Mouse (Mus musculus) left cerebral cortex, postnatal 14 days (tissue): Measurements from ENCODE around the gene Cdkn2d. TPM values are rescaled to one million over a fixed set of nuclear protein-coding genes. Genes with fewer than 3 reads are reported as not detected.

Source experiments
- DNase-seq, 2 experiments: peaks; one replicate each; pipeline ENCODE4 v3.0.0; 2021 to 2022; ENCODE audit warnings: low spot score in 2 of 2, mixed read lengths in 1 of 2
- intact Hi-C: fragments of 180-260 bp; cut with DNase I; formaldehyde crosslinking; loops from one replicate; pipeline ENCODE4 v1.15.1; 2025
- total RNA-seq, 2 experiments: library from RNA; stranded (reverse); gene quantifications; 2 replicates each; pipeline ENCODE4 v1.2.3; 2021

Cdkn2d gene
- total RNA-seq, 2 experiments from 2014 or later, result 57.5 to 62.9 TPM

DNA sequence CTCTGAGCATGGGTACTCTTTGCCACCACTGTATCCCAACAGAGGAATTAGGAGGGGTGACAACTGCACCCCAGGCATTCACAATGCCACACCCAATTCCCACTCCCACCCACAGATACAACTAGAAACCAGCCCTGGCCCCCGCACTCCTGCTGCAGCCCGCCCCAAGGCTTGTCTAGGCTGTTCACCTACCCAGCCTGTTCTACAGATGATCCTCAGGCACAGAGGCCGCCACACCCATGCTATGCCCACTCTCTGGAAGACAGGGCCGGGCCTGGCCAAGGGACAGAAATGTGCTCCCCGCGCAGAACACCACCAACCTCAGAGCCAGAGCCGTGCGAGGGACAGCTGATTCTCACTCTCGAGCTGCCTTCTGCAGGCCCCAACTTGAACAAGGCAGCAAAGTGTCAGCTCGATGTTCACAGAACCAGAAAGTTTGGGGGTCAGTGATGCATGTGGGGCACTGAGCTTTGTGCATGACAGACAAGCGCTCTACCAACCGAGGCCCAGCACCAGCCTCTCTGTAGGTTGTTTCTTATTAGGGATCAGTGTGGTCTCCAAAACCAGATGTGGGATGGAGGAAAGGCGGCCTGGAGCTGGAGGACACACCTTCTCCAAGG, 40.0 kb downstream of the Cdkn2d start:
- intact Hi-C loops, result no loop called here
- DNase-seq, result no peak

DNA sequence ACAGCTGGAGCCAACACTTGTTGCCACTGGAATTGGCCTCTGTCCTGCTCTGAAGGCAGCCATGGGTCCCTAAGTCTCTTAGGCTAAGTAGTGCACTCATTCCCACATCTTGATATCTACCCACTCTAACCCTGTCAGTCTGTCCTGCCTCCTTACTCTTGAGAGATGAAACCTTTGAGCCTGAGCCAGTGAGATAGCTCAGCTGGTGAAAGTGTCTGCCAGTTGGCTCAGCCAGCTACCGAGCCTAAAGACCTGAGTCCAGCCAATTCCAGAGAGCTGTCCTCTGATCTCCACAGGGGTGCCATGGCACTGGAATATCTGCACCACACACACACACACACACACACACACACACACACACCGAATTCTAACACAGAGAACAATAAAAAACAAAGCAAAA, 40.7 kb downstream of the Cdkn2d start:
- DNase-seq, result no peak
- intact Hi-C loops, result no loop called here

DNA sequence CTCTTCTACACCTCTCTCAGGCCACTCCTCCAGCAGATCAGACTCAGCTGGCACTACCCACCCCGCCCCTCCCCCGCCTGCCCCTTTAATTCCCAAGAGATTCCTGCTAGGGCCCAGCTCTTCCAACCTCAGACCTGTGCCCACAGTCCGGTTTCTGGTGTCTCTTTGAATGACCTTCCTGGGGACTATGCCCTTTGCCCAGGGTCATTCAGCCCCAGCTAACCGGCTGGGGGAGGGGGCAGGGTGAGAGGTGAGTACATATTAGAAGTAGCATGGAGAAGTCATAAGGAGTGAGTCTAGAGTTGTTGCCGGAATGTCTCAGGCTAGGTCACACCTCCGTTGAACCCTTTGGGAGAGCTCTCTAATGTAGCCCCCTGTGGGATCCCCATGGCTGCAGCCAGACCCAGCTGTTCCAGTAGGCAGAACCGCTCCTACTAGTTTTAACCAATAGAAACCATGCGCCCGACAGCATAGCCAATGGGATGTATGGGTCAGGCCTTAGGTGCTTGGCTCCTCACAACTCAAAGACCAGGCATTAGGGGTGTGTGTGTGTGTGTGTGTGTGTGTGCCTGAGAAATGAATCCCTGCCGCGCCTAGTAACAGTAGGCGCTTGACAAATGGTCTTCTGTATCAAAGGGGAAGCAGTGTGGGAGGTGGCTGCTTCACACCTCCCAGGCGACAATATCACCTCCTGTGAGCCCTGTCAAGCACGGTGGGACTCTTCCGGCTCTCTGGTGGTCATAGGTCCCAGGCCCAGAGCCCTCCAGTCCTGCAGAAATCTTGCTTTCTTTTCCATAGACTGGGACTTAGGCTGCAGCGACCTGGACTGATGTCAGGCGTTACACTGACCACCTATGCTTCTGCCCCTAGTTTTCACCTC, 41.3 kb downstream of the Cdkn2d start:
- DNase-seq, result no peak
- intact Hi-C loops, result no loop called here

DNA sequence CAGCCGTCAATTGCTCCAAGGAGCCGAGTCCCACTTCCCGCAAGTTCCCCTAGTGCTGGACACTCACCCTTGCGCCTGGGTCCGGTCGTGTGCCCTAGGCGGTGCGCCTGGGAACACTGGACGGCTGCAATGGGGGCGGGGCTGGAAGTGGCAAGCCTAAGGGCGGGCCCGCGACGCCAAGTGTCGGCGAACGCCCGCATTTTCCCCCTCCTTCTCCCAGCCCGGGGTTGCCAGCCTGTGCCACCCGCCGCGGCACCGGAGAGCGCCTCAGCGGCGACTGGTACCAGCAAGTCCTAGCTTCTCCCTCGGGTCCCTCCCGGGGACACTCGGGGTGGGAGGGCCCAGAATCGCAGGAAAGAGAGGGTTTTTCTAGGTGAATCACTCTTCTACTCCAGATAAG, 42.9 kb downstream of the Cdkn2d start, which contains the start of gene S1pr5:
Gene S1pr5, minus strand, starts transcription at position 118 of the 400 bp plus-strand sequence.
- no peak for DNase-seq

DNA sequence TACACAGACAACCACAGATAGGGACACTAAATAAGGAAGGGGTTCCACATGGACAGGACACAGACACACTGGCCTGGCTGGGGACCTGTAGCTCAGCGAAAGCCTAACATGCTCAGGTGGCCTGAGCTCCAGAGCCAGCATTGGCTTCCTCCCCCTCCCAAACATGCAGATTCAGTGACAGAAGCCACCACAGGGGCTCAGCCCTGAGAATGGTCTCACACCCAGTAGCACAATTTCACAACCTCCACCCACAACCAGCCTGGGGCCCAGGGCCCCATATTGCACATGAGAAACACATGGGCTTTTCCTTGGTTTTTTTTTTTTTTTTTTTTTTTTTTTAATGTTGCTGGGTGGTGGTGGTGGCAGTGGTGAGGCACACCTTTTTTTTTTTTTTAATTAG, 44.9 kb downstream of the Cdkn2d start:
- intact Hi-C loops, result no loop called here
- no peak for DNase-seq

More for the DNA sequence above, 42.9 kb downstream of the Cdkn2d start, which contains the start of gene S1pr5:
- intact Hi-C loops, result no loop called here

DNA sequence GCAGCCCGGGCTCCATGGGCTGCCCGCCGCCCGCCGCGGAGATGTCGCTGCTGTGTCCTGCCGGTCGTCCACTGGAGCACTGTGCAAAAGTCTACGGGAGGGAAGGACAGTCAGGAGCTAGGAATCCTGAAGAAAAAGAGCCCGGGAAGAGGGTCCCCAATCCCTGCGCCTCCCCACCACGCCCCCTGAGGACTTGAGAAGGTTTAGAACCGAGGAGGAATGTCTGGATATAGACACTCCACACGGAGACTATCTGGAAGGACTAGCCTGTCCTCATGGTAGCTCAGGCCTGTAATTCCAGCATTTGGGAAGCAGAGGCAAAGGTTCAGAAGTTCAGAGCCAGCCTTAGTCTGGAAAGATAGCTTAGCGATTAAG, 46.1 kb downstream of the Cdkn2d start:
- intact Hi-C loops, result no loop called here

DNA sequence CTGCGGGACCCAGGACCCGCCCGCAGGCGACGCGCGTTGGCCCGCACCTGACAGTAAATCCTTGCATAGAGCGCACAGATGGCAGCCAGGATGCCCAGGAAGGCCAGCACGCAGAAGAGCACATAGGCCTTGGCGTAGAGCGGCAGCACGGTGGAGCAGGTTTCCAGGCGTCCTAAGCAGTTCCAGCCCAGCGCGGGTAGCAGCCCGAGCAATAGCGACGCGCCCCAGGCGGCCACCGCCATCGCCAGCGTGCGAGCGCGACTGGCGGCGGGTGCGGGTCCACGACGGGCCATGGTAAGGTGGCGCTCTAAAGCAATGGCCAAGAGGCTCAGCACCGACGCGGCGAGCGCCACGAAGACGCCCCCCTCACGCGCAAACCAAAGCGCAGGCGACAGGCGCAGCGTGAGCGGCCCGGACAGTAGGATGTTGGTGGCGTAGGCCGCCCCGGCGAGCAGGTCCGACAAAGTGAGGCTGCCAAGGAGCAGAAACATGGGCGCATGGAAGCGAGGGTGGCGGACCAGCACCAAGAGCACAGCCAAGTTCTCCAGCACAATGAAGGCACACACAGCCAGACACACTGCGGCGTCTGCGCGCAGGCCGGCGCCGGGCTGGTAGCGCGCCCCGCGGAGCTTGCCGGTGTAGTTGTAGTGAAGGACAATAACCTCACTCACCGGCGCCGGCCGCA, 46.6 kb downstream of the Cdkn2d start:
- no peak for DNase-seq
- intact Hi-C loops, result no loop called here

More for the DNA sequence above, 46.1 kb downstream of the Cdkn2d start:
- no peak for DNase-seq

DNA sequence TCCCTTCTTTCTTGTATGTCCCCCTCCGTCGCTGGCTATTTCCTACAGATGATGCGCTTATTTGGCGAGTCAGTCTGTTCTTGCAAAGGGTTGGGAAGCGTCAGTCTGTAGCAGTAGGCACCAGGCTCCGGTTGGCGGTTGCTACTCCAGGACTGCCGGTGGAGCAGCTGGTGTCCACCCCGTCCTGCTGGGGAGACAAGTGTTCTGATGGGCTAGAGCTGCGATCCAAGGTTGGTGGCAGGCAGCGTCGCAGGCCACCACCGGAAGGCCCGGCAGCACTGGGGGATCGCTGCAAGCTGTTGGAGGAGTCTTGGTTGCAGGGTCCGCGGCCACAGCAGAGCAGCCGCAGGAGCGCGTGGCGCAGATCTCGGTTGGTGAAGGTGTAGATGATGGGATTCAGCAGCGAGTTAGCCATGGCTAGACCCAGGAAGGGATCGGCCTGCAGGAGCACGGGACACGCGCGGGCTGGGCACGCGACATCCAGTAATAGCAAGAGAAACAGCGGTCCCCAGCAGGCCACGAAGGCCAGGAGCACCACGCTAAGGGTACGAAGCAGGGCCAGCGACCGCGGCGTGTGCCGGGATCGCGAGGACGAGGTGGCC, 47.3 kb downstream of the Cdkn2d start:
- intact Hi-C loops, result no loop called here
- DNase-seq, result no peak

DNA sequence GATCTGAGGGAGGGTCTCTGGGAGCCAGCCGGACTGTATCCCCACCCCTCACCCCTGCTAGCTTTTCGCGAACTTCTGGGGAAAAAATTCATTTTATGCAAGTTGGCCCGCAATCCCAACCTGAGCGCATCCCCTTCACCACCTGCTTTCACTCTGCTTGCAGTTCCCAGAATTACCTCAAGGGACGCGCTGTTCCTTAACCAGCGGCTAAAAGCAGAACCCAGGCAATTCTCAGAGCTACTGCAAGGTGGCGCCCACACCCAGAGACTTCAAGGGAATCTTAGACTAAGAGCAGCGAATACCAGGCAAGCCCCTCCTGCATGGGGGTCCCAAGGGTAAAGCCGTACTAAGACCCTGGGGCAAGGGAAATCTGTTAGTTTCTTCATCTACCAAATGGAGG, 49.9 kb downstream of the Cdkn2d start:
- intact Hi-C loops, result no loop called here
- peak; percentile 86 to 91 for DNase-seq

DNA sequence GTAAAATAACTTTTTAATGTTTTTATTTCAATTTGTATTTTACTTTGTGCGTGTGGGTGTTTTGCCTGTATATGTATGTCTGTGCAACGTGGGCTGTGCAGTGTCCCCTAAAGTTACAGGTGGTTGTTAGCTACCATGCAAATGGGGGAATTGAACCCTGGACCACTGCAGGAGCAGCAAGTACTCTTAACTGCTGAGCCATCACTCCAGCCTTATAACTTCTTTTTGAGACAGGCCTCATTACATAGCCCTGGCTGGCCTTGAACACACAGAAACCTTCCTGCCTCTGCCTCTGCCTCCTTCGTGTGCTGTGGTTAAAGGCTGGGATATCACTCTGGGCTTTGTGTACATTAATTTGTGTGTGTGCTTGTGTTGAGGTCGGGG, 51.8 kb downstream of the Cdkn2d start:
- intact Hi-C loops, result loop anchor here (10.0 kb wide), 1 partner anchor 115 kb away; no protein-coding TSS in a partner anchor

DNA sequence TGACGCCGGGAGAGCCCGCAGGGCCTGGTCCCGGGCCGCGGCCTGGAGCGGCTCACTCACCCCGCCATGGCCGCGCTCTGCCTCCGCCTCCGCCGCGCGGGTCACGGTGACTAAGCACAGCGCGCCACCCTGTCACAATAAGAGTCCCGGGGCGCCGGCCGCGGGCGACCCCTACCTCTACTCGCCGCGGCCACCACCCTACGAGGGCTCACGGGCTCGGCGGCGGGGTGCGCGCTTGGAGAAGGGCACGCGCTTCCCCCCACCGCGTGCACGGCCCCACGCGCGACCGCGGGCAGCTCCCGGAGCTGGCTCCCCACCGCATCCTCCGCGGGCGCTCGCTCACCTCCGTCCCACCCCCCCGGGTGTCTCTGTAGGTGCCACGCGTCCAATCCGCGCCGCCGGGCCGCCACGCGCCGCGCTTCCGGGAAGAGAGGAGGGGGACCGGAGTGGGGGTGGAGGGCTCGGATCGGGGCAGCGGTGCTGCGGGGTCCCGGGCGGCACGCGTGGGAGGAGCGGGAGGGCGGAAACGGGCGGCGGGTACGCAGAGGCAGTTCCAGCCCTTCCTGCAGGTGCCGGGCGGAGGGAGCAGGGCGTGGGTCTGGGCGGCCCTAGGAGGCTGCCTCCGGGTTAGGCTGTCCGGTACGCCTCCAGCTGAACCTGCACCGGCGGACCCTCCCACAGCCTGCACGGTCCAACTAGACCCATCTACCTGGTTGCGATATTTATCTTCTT, 52.3 kb downstream of the Cdkn2d start, which contains the start of gene Keap1:
Gene Keap1, minus strand, starts transcription at position 629 of the 732 bp plus-strand sequence.
- intact Hi-C loops, result loop anchor here (10.0 kb wide), 1 partner anchor 116 kb away; no protein-coding TSS in a partner anchor

More for the DNA sequence above, 51.8 kb downstream of the Cdkn2d start:
- DNase-seq, result no peak

More for the DNA sequence above, 52.3 kb downstream of the Cdkn2d start, which contains the start of gene Keap1:
- DNase-seq, result peak; percentile 54 to 69

Other genes with a start within 250 kb of the Cdkn2d start
- gene Zglp1, start 224.3 kb downstream of the Cdkn2d start, total RNA-seq, result 1 to 10 TPM in 1 of 2 experiments, not detected in 1; 1.8 TPM
- under 1 TPM; 0.72 to 0.90 TPM for gene Gm49373, start 218.3 kb downstream of the Cdkn2d start, total RNA-seq
- gene Fdx1l, start 217.8 kb downstream of the Cdkn2d start, total RNA-seq, result 10 to 100 TPM; 54.8 to 55.0 TPM
- 1 to 10 TPM; 1.8 to 2.6 TPM for gene Gm38431, start 199.4 kb downstream of the Cdkn2d start, total RNA-seq
- 10 to 100 TPM; 30.0 to 30.9 TPM for gene Raver1, start 199.4 kb downstream of the Cdkn2d start, total RNA-seq
- gene Tyk2, start 160.2 kb downstream of the Cdkn2d start, total RNA-seq, result 10 to 100 TPM; 11.7 to 12.0 TPM
- 100 to 1,000 TPM; 128 to 131 TPM for gene Cdc37, start 141.4 kb downstream of the Cdkn2d start, total RNA-seq
- gene Pde4a, start 125.7 kb downstream of the Cdkn2d start, total RNA-seq, result 10 to 100 TPM; 76.2 to 79.6 TPM
- 10 to 100 TPM; 47.2 to 50.5 TPM for gene Keap1, start 52.0 kb downstream of the Cdkn2d start, total RNA-seq
- 1 to 10 TPM; 3.4 to 5.2 TPM for gene S1pr5, start 43.0 kb downstream of the Cdkn2d start, total RNA-seq
- gene Atg4d, start 26.1 kb downstream of the Cdkn2d start, total RNA-seq, result 10 to 100 TPM; 35.3 to 37.5 TPM
- gene Kri1, start 3.4 kb downstream of the Cdkn2d start, total RNA-seq, result 10 to 100 TPM; 31.9 to 32.3 TPM
- gene Ap1m2, start 20.9 kb upstream of the Cdkn2d start, total RNA-seq, result 1 to 10 TPM in 1 of 2 experiments, under 1 TPM in 1; 0.13 to 2.3 TPM
- 10 to 100 TPM; 56.2 to 56.5 TPM for gene Slc44a2, start 29.3 kb upstream of the Cdkn2d start, total RNA-seq
- 10 to 100 TPM; 69.8 to 78.8 TPM for gene Ilf3, start 76.5 kb upstream of the Cdkn2d start, total RNA-seq
- gene Qtrt1, start 120.4 kb upstream of the Cdkn2d start, total RNA-seq, result 10 to 100 TPM; 24.3 to 26.2 TPM
- 10 to 100 TPM; 55.8 to 65.8 TPM for gene Dnm2, start 133.5 kb upstream of the Cdkn2d start, total RNA-seq
- 10 to 100 TPM; 15.7 to 15.8 TPM for gene Tmed1, start 218.8 kb upstream of the Cdkn2d start, total RNA-seq
- gene AB124611, start 234.8 kb upstream of the Cdkn2d start, total RNA-seq, result under 1 TPM in 1 of 2 experiments, not detected in 1; 0.47 TPM